Mouse (Mus musculus) heart, postnatal 0 days (tissue): ENCODE results near the gene Lmo1. TPM values are rescaled to one million over a fixed set of nuclear protein-coding genes. Genes with fewer than 3 reads are reported as not detected.
A peak's percentile ranks its signal among the peaks of the same experiment; 100 is the strongest.

Experiments used
- ATAC-seq: fragments of 200-750 bp; cut with Nextera tagmentation; 2 replicates; pipeline ENCODE4 v1.8.0; 2017; ENCODE audit warnings: low read depth, moderate number of reproducible peaks, moderate library complexity; ENCODE audit not compliant: insufficient read depth
- DNase-seq: peaks from one replicate; pipeline ENCODE4 v3.0.0-alpha.2; 2016; ENCODE audit warnings: low spot score
- H3K27ac ChIP-seq: fragments of 300-500 bp; sonication (generic); 2 replicates; pipeline ENCODE4 v1.5.1; 2014; ENCODE audit warnings: low read depth, mild to moderate bottlenecking
- H3K27me3 ChIP-seq: fragments of 300-500 bp; sonication (generic); 2 replicates; pipeline ENCODE4 v1.6.1; 2014; ENCODE audit warnings: low read length, mixed read lengths; ENCODE audit not compliant: control insufficient read depth, insufficient read depth
- H3K36me3 ChIP-seq: fragments of 300-500 bp; sonication (generic); replicated peaks from 2 replicates; pipeline ENCODE4 v1.6.1; 2014; ENCODE audit warnings: low read length, mixed read lengths; ENCODE audit not compliant: control insufficient read depth, insufficient read depth
- H3K4me1 ChIP-seq: fragments of 300-500 bp; sonication (generic); 2 replicates; pipeline ENCODE4 v1.6.1; 2014; ENCODE audit warnings: antibody characterized with exemption; ENCODE audit not compliant: control insufficient read depth, insufficient read depth
- H3K4me2 ChIP-seq: fragments of 300-500 bp; sonication (generic); 2 replicates; pipeline ENCODE4 v1.6.1; 2014; ENCODE audit warnings: low read depth, mild to moderate bottlenecking, low read length, moderate library complexity
- H3K4me3 ChIP-seq: fragments of 300-500 bp; sonication (generic); 2 replicates; pipeline ENCODE4 v1.5.1; 2014; ENCODE audit warnings: low read depth, low read length
- H3K9ac ChIP-seq: fragments of 300-500 bp; sonication (generic); replicated peaks from 2 replicates; pipeline ENCODE4 v1.6.1; 2014; ENCODE audit warnings: low read depth, low read length, mixed read lengths
- H3K9me3 ChIP-seq: fragments of 300-500 bp; sonication (generic); replicated peaks from 2 replicates; pipeline ENCODE4 v1.6.1; 2016; ENCODE audit warnings: low read length; ENCODE audit not compliant: control insufficient read depth
- CTCF ChIP-seq: IDR thresholded peaks from 2 replicates; pipeline ENCODE4 v1.5.1; 2016; ENCODE audit warnings: antibody characterized with exemption, control low read depth, low read depth
- EP300 ChIP-seq: IDR thresholded peaks from 2 replicates; pipeline ENCODE4 v1.6.1; 2016; ENCODE audit warnings: antibody characterized with exemption, low read depth
- WGBS: fragments of 180-500 bp; shearing (Covaris S2); extraction: QIAGEN DNeasy Blood & Tissue Kit; methylation state at CpG from one replicate; pipeline ENCODE4 v1.1.7; 2014; 5-methylcytosine and 5-hydroxymethylcytosine counted together
- polyA plus RNA-seq: library from polyadenylated mRNA; unstranded; fragments of >200 nt; fragmentation: Nextera tagmentation; extraction: Ambion mirVana; gene quantifications from 2 replicates; pipeline ENCODE4 v1.2.1, GENCODE M21; 2015
- total RNA-seq: library from RNA; depleted of rRNA; stranded (reverse); fragments of >200 nt; gene quantifications from 2 replicates; pipeline ENCODE4 v1.2.3, GENCODE M21; 2014; ENCODE audit warnings: low replicate concordance

The Lmo1 gene
- total and polyA plus RNA-seq, 2 experiments from 2014 or later = 1.9 to 6.3 TPM

GRCm38 (mm10) chr7:109141753-109142152, 33.3 kb downstream of the Lmo1 start:
- Histone ChIP-seq H3K9ac (no peak overlapping the region), H3K36me3 (no peaks in the 10 kb centered on the region), H3K4me2 (no peak overlapping the region), H3K4me1 (no peaks in the 10 kb centered on the region), H3K4me3 (no peak overlapping the region), H3K27me3 (peaks cover 18% of the 10 kb centered on the region; the same call in 1 of the 2 replicates), H3K9me3 (no peaks in the 10 kb centered on the region), H3K27ac (no peak overlapping the region)
- no peak for ATAC-seq
- WGBS = 65% methylated on average over 3 of the region's 3 CpGs
- no peak for DNase-seq
- TF ChIP-seq CTCF (no peak), EP300 (no peak)

GRCm38 (mm10) chr7:109141054-109141453, 34.0 kb downstream of the Lmo1 start:
- WGBS = 57% methylated on average over 2 of the region's 2 CpGs
- no peak overlapping the region for H3K9ac ChIP-seq
- H3K27ac ChIP-seq = no peak overlapping the region
- H3K4me1 ChIP-seq = no peaks in the 10 kb centered on the region
- no peak overlapping the region for H3K4me2 ChIP-seq
- no peak overlapping the region for H3K4me3 ChIP-seq
- TF ChIP-seq CTCF = no peak
- TF ChIP-seq EP300 = no peak
- no peaks in the 10 kb centered on the region for H3K9me3 ChIP-seq
- H3K27me3 ChIP-seq = peaks cover 18% of the 10 kb centered on the region; the same call in 1 of the 2 replicates
- H3K36me3 ChIP-seq = no peaks in the 10 kb centered on the region
- DNase-seq (no peak), ATAC-seq (no peak)

DNA sequence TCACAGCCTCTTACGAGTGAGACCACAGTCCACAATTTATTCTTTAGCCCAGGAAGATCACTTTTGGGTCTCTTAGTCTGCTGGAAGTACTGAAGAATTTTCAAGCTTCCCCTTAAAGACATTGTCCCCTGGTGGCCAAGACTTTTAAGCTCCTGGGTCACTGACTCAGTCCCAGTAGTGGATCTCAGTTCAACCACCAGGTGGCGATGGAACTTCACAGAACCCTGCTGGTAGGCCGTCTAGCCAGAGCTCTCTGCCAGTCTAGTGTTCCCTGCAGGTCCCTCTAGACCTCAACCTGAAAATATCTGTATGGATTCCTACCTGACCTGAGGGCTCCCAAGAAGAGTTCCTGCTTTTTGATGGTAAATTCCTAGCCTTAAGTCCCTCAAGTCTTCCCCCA, 35.6 kb downstream of the Lmo1 start:
- Histone ChIP-seq H3K4me1 (no peaks in the 10 kb centered on the region), H3K9me3 (no peaks in the 10 kb centered on the region), H3K4me3 (no peak overlapping the region), H3K36me3 (no peaks in the 10 kb centered on the region), H3K27me3 (peaks cover 12% of the 10 kb centered on the region; the same call in 1 of the 2 replicates), H3K4me2 (no peak overlapping the region), H3K9ac (no peak overlapping the region), H3K27ac (no peak overlapping the region)
- DNase-seq = peak; percentile 84
- TF ChIP-seq CTCF = peak; percentile 97
- TF ChIP-seq EP300 = no peak
- peak; percentile 63; the same call in 1 of the 2 replicates for ATAC-seq
- 8% methylated on average over 3 of the region's 3 CpGs for WGBS

- no peaks in the 10 kb centered on the region for H3K9me3 ChIP-seq
- DNase-seq = no peak
- no peak overlapping the region for H3K9ac ChIP-seq
- no peaks in the 10 kb centered on the region for H3K4me1 ChIP-seq
- no peak for TF ChIP-seq CTCF
- 77% methylated on average over 8 of the region's 8 CpGs for WGBS
- no peak for ATAC-seq
- no peak overlapping the region for H3K27ac ChIP-seq
- no peaks in the 10 kb centered on the region for H3K36me3 ChIP-seq
- no peak overlapping the region for H3K4me3 ChIP-seq
- no peak overlapping the region for H3K4me2 ChIP-seq
- H3K27me3 ChIP-seq = no peaks in the 10 kb centered on the region
Observed at GRCm38 (mm10) chr7:109137441-109137840, 37.6 kb downstream of the Lmo1 start.

GRCm38 (mm10) chr7:109131565-109131964, 43.4 kb downstream of the Lmo1 start:
- Histone ChIP-seq H3K4me3 (no peak overlapping the region), H3K27me3 (no peaks in the 10 kb centered on the region), H3K27ac (no peak overlapping the region), H3K4me1 (no peaks in the 10 kb centered on the region), H3K4me2 (no peak overlapping the region), H3K36me3 (no peaks in the 10 kb centered on the region), H3K9me3 (no peaks in the 10 kb centered on the region), H3K9ac (no peak overlapping the region)
- TF ChIP-seq CTCF (no peak), EP300 (no peak)
- WGBS = 45% methylated on average over 2 of the region's 2 CpGs
- DNase-seq (no peak), ATAC-seq (no peak)

DNA sequence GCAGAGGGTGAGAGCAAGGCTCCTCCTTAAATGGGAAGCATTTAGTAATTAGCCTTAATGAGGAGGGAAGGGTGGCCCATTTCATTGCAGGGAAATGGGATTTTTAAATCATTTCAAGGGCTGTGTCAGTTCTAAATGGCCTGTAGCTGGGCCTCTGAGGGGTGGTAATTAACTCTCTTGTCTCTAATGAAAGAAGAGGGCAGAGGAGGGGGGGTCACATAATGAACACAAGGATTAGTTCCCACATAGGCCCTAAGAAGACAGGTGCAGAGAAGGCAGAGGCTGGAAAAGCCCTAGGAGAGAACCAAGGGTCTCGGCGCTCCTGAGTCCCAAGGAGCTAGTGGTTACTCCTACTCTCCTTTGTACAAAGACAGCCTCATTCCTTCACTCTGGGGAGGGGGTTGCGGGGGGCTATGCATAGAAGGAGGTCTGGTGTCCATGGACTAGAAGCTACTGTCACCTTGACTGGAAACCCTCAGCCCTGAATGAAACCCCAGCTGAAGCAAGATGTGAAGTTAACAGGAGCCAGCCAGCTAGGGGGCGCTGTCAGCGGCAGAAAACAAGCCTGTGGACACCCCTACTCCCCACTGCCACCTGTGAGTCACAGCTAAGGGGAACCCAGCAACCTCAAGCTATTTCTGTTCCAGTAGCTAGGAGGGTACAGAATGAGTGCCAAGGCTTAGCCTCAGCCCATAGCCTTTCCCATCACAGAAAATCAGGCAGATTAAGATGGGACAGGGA, 44.9 kb downstream of the Lmo1 start:
- ATAC-seq (no peak), DNase-seq (no peak)
- 62% methylated on average over 5 of the region's 5 CpGs for WGBS
- Histone ChIP-seq H3K4me2 (no peak overlapping the region), H3K4me3 (no peak overlapping the region), H3K36me3 (no peaks in the 10 kb centered on the region), H3K4me1 (no peaks in the 10 kb centered on the region), H3K9ac (no peak overlapping the region), H3K9me3 (no peaks in the 10 kb centered on the region), H3K27ac (no peak overlapping the region), H3K27me3 (no peaks in the 10 kb centered on the region)
- no peak for TF ChIP-seq CTCF
- TF ChIP-seq EP300 = no peak
